Mouse (Mus musculus): ENCODE data around the gene Stra6.

Stra6 gene

GRCm38 (mm10) chr9:58131735-58132134, 68.1 kb downstream of the Stra6 start:
- DNase-seq (ENCODE audit: low read depth, low spot score) = no peak

GRCm38 (mm10) chr9:58133893-58134884, 70.6 kb downstream of the Stra6 start:
- no peak for DNase-seq (ENCODE audit: low read depth, low spot score)

- DNase-seq (ENCODE audit: low read depth, low spot score) = no peak
Observed at GRCm38 (mm10) chr9:58134906-58135305, 71.3 kb downstream of the Stra6 start.

GRCm38 (mm10) chr9:58135921-58136321, 72.3 kb downstream of the Stra6 start:
- no peak for DNase-seq (ENCODE audit: low read depth, low spot score)

GRCm38 (mm10) chr9:58139947-58140346, 76.4 kb downstream of the Stra6 start:
- peak; percentile 38 for DNase-seq (ENCODE audit: low read depth, low spot score)

- DNase-seq (ENCODE audit: low read depth, low spot score) = no peak
Observed at GRCm38 (mm10) chr9:58143419-58143818, 79.8 kb downstream of the Stra6 start.

- DNase-seq (ENCODE audit: low read depth, low spot score) = no peak
Observed at GRCm38 (mm10) chr9:58144664-58145063, 81.1 kb downstream of the Stra6 start.

GRCm38 (mm10) chr9:58145417-58145816, 81.8 kb downstream of the Stra6 start:
- no peak for DNase-seq (ENCODE audit: low read depth, low spot score)

- no peak for DNase-seq (ENCODE audit: low read depth, low spot score)
Observed at GRCm38 (mm10) chr9:58148806-58149205, 85.2 kb downstream of the Stra6 start.

GRCm38 (mm10) chr9:58150733-58151361, 87.3 kb downstream of the Stra6 start:
- no peak for DNase-seq (ENCODE audit: low read depth, low spot score)

- no peak for DNase-seq (ENCODE audit: low read depth, low spot score)
Observed at GRCm38 (mm10) chr9:58153095-58153494, 89.5 kb downstream of the Stra6 start.

- DNase-seq (ENCODE audit: low read depth, low spot score) = no peak
Observed at GRCm38 (mm10) chr9:58155366-58155765, 91.8 kb downstream of the Stra6 start.

GRCm38 (mm10) chr9:58156819-58157560, 93.4 kb downstream of the Stra6 start:
- no peak for DNase-seq (ENCODE audit: low read depth, low spot score)

- no peak for DNase-seq (ENCODE audit: low read depth, low spot score)
Observed at GRCm38 (mm10) chr9:58157838-58158237, 94.2 kb downstream of the Stra6 start.

GRCm38 (mm10) chr9:58158541-58159311, 95.1 kb downstream of the Stra6 start:
- no peak for DNase-seq (ENCODE audit: low read depth, low spot score)

GRCm38 (mm10) chr9:58159855-58160254, 96.3 kb downstream of the Stra6 start:
- no peak for DNase-seq (ENCODE audit: low read depth, low spot score)

GRCm38 (mm10) chr9:58160315-58160714, 96.7 kb downstream of the Stra6 start:
- DNase-seq (ENCODE audit: low read depth, low spot score) = no peak

- DNase-seq (ENCODE audit: low read depth, low spot score) = no peak
Observed at GRCm38 (mm10) chr9:58162173-58162572, 98.6 kb downstream of the Stra6 start.

GRCm38 (mm10) chr9:58163146-58163545, 99.6 kb downstream of the Stra6 start:
- DNase-seq (ENCODE audit: low read depth, low spot score) = no peak

- no peak for DNase-seq (ENCODE audit: low read depth, low spot score)
Observed at GRCm38 (mm10) chr9:58165779-58166178, 102.2 kb downstream of the Stra6 start.

GRCm38 (mm10) chr9:58168880-58169279, 105.3 kb downstream of the Stra6 start:
- no peak for DNase-seq (ENCODE audit: low read depth, low spot score)
